Mouse (Mus musculus) forebrain, postnatal 0 days (tissue): ENCODE data around the gene Ephb3. TPM values are rescaled to one million over a fixed set of nuclear protein-coding genes. Genes with fewer than 3 reads are reported as not detected.
A peak's percentile ranks its signal among the peaks of the same experiment; 100 is the strongest.

Source experiments
- ATAC-seq: fragments of 200-750 bp; cut with Nextera tagmentation; 2 replicates; pipeline ENCODE4 v1.8.0; 2017; ENCODE audit warnings: mild to moderate bottlenecking, moderate library complexity
- DNase-seq: peaks from one replicate; pipeline ENCODE4 v3.0.0-alpha.2; 2015
- H3K27ac ChIP-seq: fragments of 300-500 bp; sonication (generic); 2 replicates; pipeline ENCODE4 v1.5.1; 2014; ENCODE audit warnings: low read depth, mild to moderate bottlenecking, antibody characterized with exemption, low read length, moderate library complexity, mixed read lengths
- H3K27me3 ChIP-seq: fragments of 300-500 bp; sonication (generic); 2 replicates; pipeline ENCODE4 v1.6.1; 2014; ENCODE audit warnings: mild to moderate bottlenecking, low read length, mixed read lengths; ENCODE audit not compliant: insufficient read depth
- H3K36me3 ChIP-seq: fragments of 300-500 bp; sonication (generic); 2 replicates; pipeline ENCODE4 v1.6.1; 2014; ENCODE audit warnings: mild to moderate bottlenecking, moderate library complexity; ENCODE audit not compliant: insufficient read depth
- H3K4me1 ChIP-seq: fragments of 300-500 bp; sonication (generic); 2 replicates; pipeline ENCODE4 v1.6.1; 2014; ENCODE audit warnings: antibody characterized with exemption; ENCODE audit not compliant: insufficient read depth
- H3K4me2 ChIP-seq: fragments of 300-500 bp; sonication (generic); 2 replicates; pipeline ENCODE4 v1.6.1; 2014; ENCODE audit warnings: low read depth, mild to moderate bottlenecking, moderate library complexity
- H3K4me3 ChIP-seq: fragments of 300-500 bp; sonication (generic); 2 replicates; pipeline ENCODE4 v1.5.1; 2014; ENCODE audit warnings: low read depth, low read length, mixed read lengths
- H3K9ac ChIP-seq: fragments of 300-500 bp; sonication (generic); 2 replicates; pipeline ENCODE4 v1.6.1; 2014; ENCODE audit warnings: mild to moderate bottlenecking
- H3K9me3 ChIP-seq: fragments of 300-500 bp; sonication (generic); 2 replicates; pipeline ENCODE4 v1.6.1; 2016; ENCODE audit warnings: low read length
- CTCF ChIP-seq: sonication (generic); IDR thresholded peaks from 2 replicates; pipeline ENCODE4 v1.5.1; 2016; ENCODE audit warnings: antibody characterized with exemption, control low read depth, low read depth
- WGBS: fragments of 180-500 bp; shearing (Covaris S2); extraction: QIAGEN DNeasy Blood & Tissue Kit; methylation state at CpG from one replicate; pipeline ENCODE4 v1.1.7; 2014; 5-methylcytosine and 5-hydroxymethylcytosine counted together
- polyA plus RNA-seq: library from polyadenylated mRNA; unstranded; fragments of >200 nt; fragmentation: Nextera tagmentation; extraction: Ambion mirVana; gene quantifications from 2 replicates; pipeline ENCODE4 v1.2.1, GENCODE M21; 2015
- total RNA-seq: library from RNA; depleted of rRNA; stranded (reverse); fragments of >200 nt; gene quantifications from 2 replicates; pipeline ENCODE4 v1.2.3, GENCODE M21; 2014

Ephb3 gene
- total and polyA plus RNA-seq, 2 experiments from 2014 or later, result 5.8 to 11.3 TPM

- Histone ChIP-seq H3K9ac (peak overlapping the region; percentile 65), H3K9me3 (no peaks in the 10 kb centered on the region), H3K4me2 (peak overlapping the region; percentile 71), H3K36me3 (no peaks in the 10 kb centered on the region), H3K27ac (peak overlapping the region; percentile 66; the same call in 1 of the 2 replicates), H3K27me3 (no peaks in the 10 kb centered on the region), H3K4me3 (peak overlapping the region; percentile 68), H3K4me1 (peaks cover 3% of the 10 kb centered on the region; the same call in 1 of the 2 replicates)
- TF ChIP-seq CTCF, result no peak
- peak; percentile 43 for DNase-seq
- ATAC-seq, result peak; percentile 8
- WGBS, result under 1% methylated on average over 60 of the region's 60 CpGs
Measured at GRCm38 (mm10) chr16:21205093-21205886, 735 bp downstream of the Ephb3 start.

GRCm38 (mm10) chr16:21208001-21208565 is 3.5 kb downstream of the Ephb3 start:
- Histone ChIP-seq H3K27ac (no peak overlapping the region), H3K9me3 (no peaks in the 10 kb centered on the region), H3K9ac (no peak overlapping the region), H3K36me3 (no peaks in the 10 kb centered on the region), H3K4me1 (peaks cover 11% of the 10 kb centered on the region), H3K27me3 (no peaks in the 10 kb centered on the region), H3K4me2 (0 out of 2 replicates have a peak overlapping the region, but pooled peaks have one; percentile 71), H3K4me3 (no peak overlapping the region)
- 72% methylated on average over 4 of the region's 4 CpGs for WGBS
- ATAC-seq (no peak), DNase-seq (no peak)
- no peak for TF ChIP-seq CTCF

GRCm38 (mm10) chr16:21209290-21209689 is 4.7 kb downstream of the Ephb3 start:
- Histone ChIP-seq H3K27ac (no peak overlapping the region), H3K36me3 (0 out of 2 replicates have a peak, but pooled peaks cover under 1% of the 10 kb centered on the region), H3K27me3 (no peaks in the 10 kb centered on the region), H3K9ac (no peak overlapping the region), H3K4me3 (no peak overlapping the region), H3K9me3 (no peaks in the 10 kb centered on the region), H3K4me1 (peaks cover 11% of the 10 kb centered on the region), H3K4me2 (no peak overlapping the region)
- WGBS, result 86% methylated on average over 3 of the region's 3 CpGs
- no peak for TF ChIP-seq CTCF
- ATAC-seq, result no peak
- DNase-seq, result no peak

GRCm38 (mm10) chr16:21210204-21210603 is 5.6 kb downstream of the Ephb3 start:
- Histone ChIP-seq H3K9ac (peak overlapping the region; percentile 54), H3K9me3 (no peaks in the 10 kb centered on the region), H3K4me3 (peak overlapping the region; percentile 36), H3K27ac (peak overlapping the region; percentile 67), H3K4me1 (peaks cover 11% of the 10 kb centered on the region), H3K4me2 (peak overlapping the region; percentile 72), H3K36me3 (peaks cover 5% of the 10 kb centered on the region; the same call in 1 of the 2 replicates), H3K27me3 (no peaks in the 10 kb centered on the region)
- WGBS, result 17% methylated on average over 5 of the region's 5 CpGs
- no peak for TF ChIP-seq CTCF
- DNase-seq, result no peak
- no peak for ATAC-seq

GRCm38 (mm10) chr16:21210667-21211338 is 6.2 kb downstream of the Ephb3 start:
- no peaks in the 10 kb centered on the region for H3K27me3 ChIP-seq
- peak overlapping the region; percentile 36 for H3K4me3 ChIP-seq
- under 1% methylated on average over 22 of the region's 25 CpGs for WGBS
- peak overlapping the region; percentile 72 for H3K4me2 ChIP-seq
- peak overlapping the region; percentile 54 for H3K9ac ChIP-seq
- H3K36me3 ChIP-seq, result peaks cover 5% of the 10 kb centered on the region; the same call in 1 of the 2 replicates
- H3K9me3 ChIP-seq, result no peaks in the 10 kb centered on the region
- DNase-seq (peak; percentile 88), ATAC-seq (peak; percentile 91)
- H3K4me1 ChIP-seq, result peaks cover 11% of the 10 kb centered on the region
- TF ChIP-seq CTCF, result 0 out of 2 replicates have a peak, but pooled peaks have one; percentile 24
- H3K27ac ChIP-seq, result peak overlapping the region; percentile 69

- H3K36me3 ChIP-seq, result peaks cover 5% of the 10 kb centered on the region; the same call in 1 of the 2 replicates
- WGBS, result 45% methylated on average over 4 of the region's 4 CpGs
- peak overlapping the region; percentile 69; the same call in 1 of the 2 replicates for H3K27ac ChIP-seq
- no peak for TF ChIP-seq CTCF
- H3K9me3 ChIP-seq, result no peaks in the 10 kb centered on the region
- peak; percentile 8; the same call in 1 of the 2 replicates for ATAC-seq
- peak overlapping the region; percentile 72 for H3K4me2 ChIP-seq
- H3K9ac ChIP-seq, result peak overlapping the region; percentile 54; the same call in 1 of the 2 replicates
- H3K4me1 ChIP-seq, result peaks cover 11% of the 10 kb centered on the region
- DNase-seq, result no peak
- H3K4me3 ChIP-seq, result peak overlapping the region; percentile 36
- no peaks in the 10 kb centered on the region for H3K27me3 ChIP-seq
Measured at GRCm38 (mm10) chr16:21211501-21211900, 6.9 kb downstream of the Ephb3 start.
